Mouse (Mus musculus) myocyte (in vitro differentiated cells): ENCODE results near the gene Rin1. TPM values are rescaled to one million over a fixed set of nuclear protein-coding genes. Genes with fewer than 3 reads are reported as not detected.

Source experiments
- H3K27me3 ChIP-seq: one replicate; pipeline ENCODE4 v1.6.1; 2011; ENCODE audit not compliant: control insufficient read depth, insufficient read depth, insufficient read length
- H3K36me3 ChIP-seq: one replicate; pipeline ENCODE4 v1.6.1; 2011; ENCODE audit not compliant: control insufficient read depth, insufficient read depth
- H3K4me2 ChIP-seq: one replicate; pipeline ENCODE4 v1.6.1; 2011; ENCODE audit warnings: low read depth, control low read depth
- H3K4me3 ChIP-seq: one replicate; pipeline ENCODE4 v1.5.1; 2011; ENCODE audit warnings: mild to moderate bottlenecking, control low read depth, moderate library complexity
- H3K79me2 ChIP-seq: one replicate; pipeline ENCODE4 v1.6.1; 2011; ENCODE audit not compliant: control insufficient read depth, insufficient read depth
- H3ac ChIP-seq: one replicate; pipeline ENCODE4 v1.6.1; 2011; ENCODE audit not compliant: control insufficient read depth, insufficient read length
- CEBPB ChIP-seq: IDR thresholded peaks from 2 replicates; pipeline ENCODE4 v1.6.1; 2011; ENCODE audit warnings: mild to moderate bottlenecking, moderate library complexity; ENCODE audit not compliant: poor library complexity, insufficient read depth, severe bottlenecking
- E2F4 ChIP-seq: IDR thresholded peaks from one replicate; pipeline ENCODE4 v1.6.1; 2011; ENCODE audit warnings: mild to moderate bottlenecking, control low read depth, moderate library complexity; ENCODE audit not compliant: insufficient read depth
- MAX ChIP-seq: IDR thresholded peaks from one replicate; pipeline ENCODE4 v1.6.1; 2011; ENCODE audit warnings: low read depth, mild to moderate bottlenecking, control low read depth
- MYOD1 ChIP-seq, 3 experiments: IDR thresholded peaks; one replicate each; pipeline ENCODE4 v1.6.1; 2011; ENCODE audit warnings: control low read depth in 2 of 3, low read depth in 2 of 3, mild to moderate bottlenecking in 2 of 3, moderate library complexity in 1 of 3; ENCODE audit not compliant: insufficient read length in 2 of 3, control insufficient read depth in 1 of 3
- MYOG ChIP-seq, 3 experiments: IDR thresholded peaks; one replicate each; pipeline ENCODE4 v1.6.1; 2011; ENCODE audit warnings: control low read depth in 2 of 3, low read depth in 2 of 3, mild to moderate bottlenecking in 2 of 3; ENCODE audit not compliant: insufficient read length in 2 of 3, control insufficient read depth in 1 of 3, insufficient read depth in 1 of 3
- POLR2A ChIP-seq: IDR thresholded peaks from one replicate; pipeline ENCODE4 v1.6.1; 2011; ENCODE audit warnings: low read depth, mild to moderate bottlenecking, control low read depth, moderate library complexity; ENCODE audit not compliant: insufficient read length
- POLR2AphosphoS2 ChIP-seq: IDR thresholded peaks from one replicate; pipeline ENCODE4 v1.6.1; 2011; ENCODE audit warnings: low read depth, control low read depth; ENCODE audit not compliant: insufficient read length
- REST ChIP-seq: IDR thresholded peaks from one replicate; pipeline ENCODE4 v1.6.1; 2011; ENCODE audit warnings: mild to moderate bottlenecking, control low read depth, moderate library complexity; ENCODE audit not compliant: insufficient read depth, insufficient read length
- SRF ChIP-seq: IDR thresholded peaks from one replicate; pipeline ENCODE4 v1.6.1; 2011; ENCODE audit warnings: low read depth; ENCODE audit not compliant: control insufficient read depth, insufficient read length
- TCF12 ChIP-seq: IDR thresholded peaks from one replicate; pipeline ENCODE4 v1.6.1; 2011; ENCODE audit warnings: mild to moderate bottlenecking, control low read depth; ENCODE audit not compliant: poor library complexity, insufficient read depth, severe bottlenecking
- TCF3 ChIP-seq: IDR thresholded peaks from one replicate; pipeline ENCODE4 v1.6.1; 2011; ENCODE audit warnings: low read depth, control low read depth; ENCODE audit not compliant: insufficient read length
- USF1 ChIP-seq: IDR thresholded peaks from one replicate; pipeline ENCODE4 v1.6.1; 2011; ENCODE audit warnings: low read depth, mild to moderate bottlenecking, control low read depth, moderate library complexity
- polyA plus RNA-seq: library from polyadenylated mRNA; unstranded; fragments of >200 nt; fragmentation: generic; extraction: Trizol; gene quantifications from one replicate; pipeline ENCODE4 v1.2.1, GENCODE M21; 2012; ENCODE audit warnings: missing spikeins

Gene Rin1
- polyA plus RNA-seq, 1 experiment, result 63.9 TPM

GRCm38 (mm10) chr19:5062041-5062440 is 11.8 kb downstream of the Rin1 start:
- Histone ChIP-seq H3K27me3 (no peaks in the 10 kb centered on the region), H3K36me3 (no peaks in the 10 kb centered on the region), H3ac (no peak overlapping the region), H3K4me3 (no peak overlapping the region), H3K4me2 (peak overlapping the region; percentile 72), H3K79me2 (no peaks in the 10 kb centered on the region)
- no peak for TF ChIP-seq SRF
- no peak for TF ChIP-seq REST
- no peak for TF ChIP-seq TCF3
- no peak for TF ChIP-seq POLR2AphosphoS2

GRCm38 (mm10) chr19:5062446-5062845 is 12.2 kb downstream of the Rin1 start:
- peak; percentile 53 for TF ChIP-seq POLR2AphosphoS2
- TF ChIP-seq E2F4, result no peak
- peak; percentile 34 for TF ChIP-seq POLR2A
- no peak for TF ChIP-seq REST
- TF ChIP-seq CEBPB, result peak; percentile 38; the same call in 1 of the 2 replicates
- no peak for TF ChIP-seq TCF3
- Histone ChIP-seq H3K27me3 (no peaks in the 10 kb centered on the region), H3K79me2 (no peaks in the 10 kb centered on the region), H3K4me3 (no peak overlapping the region), H3K4me2 (peak overlapping the region; percentile 72), H3K36me3 (no peaks in the 10 kb centered on the region), H3ac (no peak overlapping the region)

- TF ChIP-seq CEBPB, result no peak
- no peak for TF ChIP-seq TCF3
- TF ChIP-seq POLR2A, result no peak
- TF ChIP-seq MYOD1 (IDR thresholded peaks at IDR 0.05; ENCODE audit: control insufficient read depth in 1 of 3, insufficient read length in 2 of 3, low read depth in 2 of 3), result no peak
- no peak for TF ChIP-seq SRF
- TF ChIP-seq MYOG (IDR thresholded peaks at IDR 0.05; ENCODE audit: control insufficient read depth in 1 of 3, insufficient read depth in 1 of 3, insufficient read length in 2 of 3, low read depth in 2 of 3), result no peak
- no peak for TF ChIP-seq TCF12
- TF ChIP-seq POLR2AphosphoS2, result no peak
- no peak for TF ChIP-seq USF1
- TF ChIP-seq MAX, result no peak
- TF ChIP-seq REST, result no peak
- no peak for TF ChIP-seq E2F4
- no peak overlapping the region for H3K4me3 ChIP-seq
- no peaks in the 10 kb centered on the region for H3K79me2 ChIP-seq
- peak overlapping the region; percentile 19 for H3K4me2 ChIP-seq
- no peaks in the 10 kb centered on the region for H3K36me3 ChIP-seq
- no peaks in the 10 kb centered on the region for H3K27me3 ChIP-seq
- no peak overlapping the region for H3ac ChIP-seq
Observed at GRCm38 (mm10) chr19:5065104-5065503, 14.8 kb downstream of the Rin1 start.

GRCm38 (mm10) chr19:5067040-5067799 is 16.9 kb downstream of the Rin1 start:
- Histone ChIP-seq H3K36me3 (no peaks in the 10 kb centered on the region), H3ac (peak overlapping the region; percentile 8), H3K4me2 (peak overlapping the region; percentile 60), H3K79me2 (no peaks in the 10 kb centered on the region), H3K27me3 (no peaks in the 10 kb centered on the region), H3K4me3 (no peak overlapping the region)
- no peak for TF ChIP-seq TCF3
- TF ChIP-seq MAX, result no peak
- TF ChIP-seq REST, result no peak
- no peak for TF ChIP-seq POLR2A

- no peak for TF ChIP-seq USF1
- no peak for TF ChIP-seq E2F4
- no peak for TF ChIP-seq SRF
- no peak for TF ChIP-seq REST
- peak in 2 of 3 experiments; percentile 19 to 48 for TF ChIP-seq MYOG (IDR thresholded peaks at IDR 0.05; ENCODE audit: control insufficient read depth in 1 of 3, insufficient read depth in 1 of 3, insufficient read length in 2 of 3, low read depth in 2 of 3)
- TF ChIP-seq TCF3, result no peak
- no peak for TF ChIP-seq TCF12
- TF ChIP-seq MAX, result no peak
- TF ChIP-seq POLR2AphosphoS2, result peak; percentile 45
- TF ChIP-seq POLR2A, result peak; percentile 71
- no peak for TF ChIP-seq CEBPB
- peak in 1 of 3 experiments; percentile 40 for TF ChIP-seq MYOD1 (IDR thresholded peaks at IDR 0.05; ENCODE audit: control insufficient read depth in 1 of 3, insufficient read length in 2 of 3, low read depth in 2 of 3)
- no peaks in the 10 kb centered on the region for H3K79me2 ChIP-seq
- no peak within 1 kb of the TSS for H3K4me3 ChIP-seq
- H3K4me2 ChIP-seq, result peak within 1 kb of the TSS; percentile 60
- H3K36me3 ChIP-seq, result no peaks in the 10 kb centered on the region
- H3K27me3 ChIP-seq, result no peaks in the 10 kb centered on the region
- peak within 1 kb of the TSS; percentile 8 for H3ac ChIP-seq
Observed at GRCm38 (mm10) chr19:5067867-5068569, 17.7 kb downstream of the Rin1 start, which contains the start of gene Cd248. Cd248 (plus strand) TSS chr19:5068078.
